Mouse (Mus musculus) common myeloid progenitor, adult 5-6 weeks (primary cell): ENCODE measurements at regions not wholly inside any gene's neighbourhood (a gene's known extent, or its start where the extent isn't known, plus 50 kb on each side); places are given as distances from the start of the nearest gene placed in this dataset.

Source experiments
- ATAC-seq: replicated peaks from 2 replicates; pipeline ENCODE4 v1.8.0; 2016; ENCODE audit warnings: low read depth, mild to moderate bottlenecking, moderate TSS enrichment, inconsistent platforms; ENCODE audit not compliant: poor library complexity, severe bottlenecking

DNA sequence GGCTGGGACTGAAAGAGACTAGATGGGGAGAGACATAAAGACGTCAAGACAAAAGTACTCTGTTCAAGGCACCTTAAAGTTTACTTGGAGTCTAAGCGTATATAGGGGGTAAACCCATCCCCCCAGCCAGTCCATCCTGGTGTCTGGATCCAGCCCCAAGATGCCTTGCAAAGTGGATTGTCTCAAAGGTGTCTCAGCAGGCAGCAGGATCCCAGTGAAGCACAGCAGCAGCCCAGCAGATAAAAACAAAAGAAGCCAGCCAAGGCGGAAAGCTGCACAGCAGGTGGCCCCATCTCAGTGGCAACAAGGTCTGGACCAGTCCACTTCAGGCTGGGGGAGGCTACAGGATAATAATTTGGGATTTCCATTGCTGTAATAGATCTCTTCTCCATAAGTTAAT lies 72.0 kb upstream of the Col5a2 start:
- no peak for ATAC-seq

DNA sequence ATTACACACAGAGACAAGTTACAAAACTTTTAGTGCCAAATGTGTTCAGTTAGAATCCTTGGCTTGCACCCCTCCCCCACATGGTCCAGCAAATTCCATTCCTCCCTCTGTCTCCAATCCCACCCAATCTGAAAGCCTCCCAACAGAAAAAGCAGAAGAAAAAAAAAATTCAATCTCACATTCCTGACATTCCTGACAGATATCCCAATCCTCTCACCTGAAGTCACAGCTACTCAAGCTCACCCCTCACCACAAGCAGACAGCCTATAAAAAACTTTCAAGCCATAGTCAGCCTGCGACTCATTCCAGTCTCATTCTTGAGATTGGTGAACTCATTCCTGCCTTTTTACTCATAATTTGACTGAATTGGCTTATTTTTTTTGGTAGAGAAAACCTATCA lies 77.4 kb upstream of the Col5a2 start:
- ATAC-seq: no peak

DNA sequence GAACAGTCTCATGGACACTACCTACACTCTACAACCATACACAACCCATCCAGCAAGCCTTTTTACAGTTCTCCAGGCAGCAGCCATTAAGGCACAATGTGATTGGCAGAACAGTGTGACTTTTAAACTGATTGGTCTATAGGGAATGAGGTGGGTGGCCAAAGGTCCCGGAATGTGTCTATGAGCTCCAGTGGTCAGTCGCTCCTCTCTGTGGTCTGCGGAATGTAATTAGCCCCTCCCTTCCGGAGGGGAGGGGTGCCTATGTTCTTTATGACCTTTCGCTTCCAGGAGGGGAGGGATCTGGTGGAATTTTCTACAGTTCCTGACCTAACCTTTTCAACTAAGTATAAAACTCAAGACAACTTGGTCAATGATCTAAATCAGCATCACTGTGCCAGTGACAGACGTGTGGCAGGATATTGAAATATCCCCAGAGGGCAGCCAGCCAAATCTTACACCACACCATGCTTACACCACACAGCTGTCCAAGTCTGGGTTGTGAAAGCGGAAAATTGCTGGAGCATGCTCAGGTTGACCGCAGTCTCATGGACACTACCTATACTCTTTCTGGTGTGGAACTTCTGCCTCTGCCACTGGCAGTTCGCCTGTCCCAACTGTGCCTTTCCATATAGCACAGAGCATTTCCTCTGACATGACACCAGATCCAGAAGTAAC lies 84.4 kb upstream of the Col5a2 start:
- ATAC-seq: no peak

DNA sequence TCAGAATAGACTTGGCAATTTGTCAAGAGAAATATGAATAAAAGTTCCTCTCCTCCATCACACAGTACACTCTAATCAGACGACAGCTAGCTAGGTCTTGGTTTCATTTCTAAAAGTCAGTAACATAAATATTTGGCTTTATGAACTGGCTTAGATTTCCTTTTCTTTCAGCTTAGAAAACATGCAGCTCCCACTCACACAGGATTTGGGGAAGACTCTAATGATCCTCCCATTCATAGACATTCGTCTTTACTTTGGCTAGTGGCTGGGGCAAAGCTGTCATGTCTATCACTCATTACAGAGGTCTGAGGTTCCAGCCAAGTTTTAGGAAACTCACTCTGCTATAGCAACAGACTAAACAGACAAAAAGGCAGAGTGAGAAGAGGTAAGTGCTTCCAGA lies 94.2 kb upstream of the Col5a2 start:
- no peak for ATAC-seq

DNA sequence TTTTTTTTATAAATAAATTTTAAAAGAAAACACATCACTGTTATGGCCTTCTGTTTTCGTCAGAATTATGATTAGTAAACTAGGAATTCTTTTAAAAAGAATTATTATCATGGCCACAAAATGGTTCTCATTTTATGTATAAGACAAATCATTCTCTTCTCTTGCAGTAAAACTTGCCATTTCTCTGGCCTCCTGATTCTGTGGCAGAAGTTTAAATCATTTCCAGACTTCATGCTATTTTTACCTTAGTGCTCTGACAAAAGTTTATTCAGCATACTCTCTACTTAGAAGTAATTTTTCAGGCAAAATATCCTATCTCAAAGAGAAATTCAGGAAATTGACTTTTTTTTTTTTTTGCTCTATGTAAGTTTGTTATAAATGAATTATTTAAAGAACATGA lies 96.3 kb upstream of the Col5a2 start:
- ATAC-seq: no peak

DNA sequence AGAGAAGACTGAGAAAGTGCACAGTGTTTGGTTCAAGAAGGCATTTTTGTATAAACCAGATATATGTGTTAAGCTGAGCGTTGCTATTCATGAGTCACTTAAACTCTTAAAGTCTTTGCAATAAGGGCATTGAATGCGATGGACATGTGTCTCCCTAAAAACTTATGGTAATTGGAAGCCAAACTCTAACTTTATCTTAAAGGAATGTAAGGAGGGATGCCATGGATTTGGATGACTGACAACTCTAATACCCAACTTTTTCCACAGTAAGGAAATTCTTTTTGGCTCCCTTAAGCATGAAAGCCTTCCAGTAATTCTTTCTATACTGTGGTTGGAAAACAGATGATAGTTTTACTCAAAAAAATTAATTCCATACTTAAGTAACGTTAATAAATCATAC lies 96.9 kb upstream of the Col5a2 start:
- no peak for ATAC-seq

DNA sequence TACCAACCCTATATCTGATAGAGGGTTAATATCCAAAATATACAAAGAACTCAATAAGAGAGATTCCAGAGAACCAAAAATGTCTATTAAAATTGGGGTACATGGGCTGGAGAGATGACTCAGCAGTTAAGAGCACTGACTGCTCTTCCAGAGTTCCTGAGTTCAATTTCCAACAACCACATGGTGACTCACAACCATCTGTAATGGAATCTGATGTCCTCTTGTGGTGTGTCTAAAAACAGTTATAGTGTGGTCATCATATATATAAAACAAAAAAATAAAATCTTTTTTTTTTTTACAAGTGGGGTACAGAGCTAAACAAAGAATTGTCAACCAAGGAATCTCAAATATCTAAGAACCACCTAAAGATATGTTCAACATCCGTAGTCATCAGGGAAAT lies 102.5 kb upstream of the Col5a2 start:
- ATAC-seq: no peak

DNA sequence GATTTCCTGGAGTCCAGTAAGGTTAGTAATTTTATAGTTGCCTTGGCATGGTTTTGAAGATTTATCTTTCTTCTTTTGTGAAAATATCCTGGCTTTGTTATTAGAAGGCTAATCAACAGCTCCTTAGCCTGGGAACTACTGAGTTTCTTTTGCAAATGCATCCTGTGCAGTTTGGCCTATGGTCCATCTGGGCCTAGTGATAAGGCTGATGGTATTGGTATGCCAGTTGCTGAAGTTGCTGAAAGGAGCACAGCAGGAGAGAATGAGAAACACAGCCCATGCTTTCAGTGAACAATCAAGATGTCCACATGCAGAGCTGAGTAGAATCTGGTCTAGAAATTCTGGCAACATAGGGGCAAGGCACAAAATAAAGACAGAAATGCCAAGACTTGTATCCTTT lies 105.2 kb upstream of the Col5a2 start:
- ATAC-seq: no peak

DNA sequence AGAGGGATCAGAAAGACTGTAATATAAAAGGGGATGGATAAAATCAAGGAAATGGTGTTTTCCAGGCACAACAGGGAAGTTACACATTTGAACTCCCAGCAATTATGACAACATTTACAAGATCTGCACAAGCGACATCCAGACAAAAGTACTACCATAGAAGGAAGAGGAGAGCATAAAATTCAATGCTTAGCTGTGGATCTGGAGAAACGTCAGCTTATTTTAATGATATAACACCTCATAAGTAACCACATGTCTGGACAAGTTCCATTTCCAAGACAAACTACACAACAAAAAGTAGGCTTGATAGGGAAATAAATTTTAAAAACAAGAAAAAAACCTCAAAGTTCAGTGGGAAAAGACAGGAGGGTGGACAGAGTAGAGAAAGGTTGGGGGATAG lies 115.9 kb upstream of the Col5a2 start:
- ATAC-seq: no peak

DNA sequence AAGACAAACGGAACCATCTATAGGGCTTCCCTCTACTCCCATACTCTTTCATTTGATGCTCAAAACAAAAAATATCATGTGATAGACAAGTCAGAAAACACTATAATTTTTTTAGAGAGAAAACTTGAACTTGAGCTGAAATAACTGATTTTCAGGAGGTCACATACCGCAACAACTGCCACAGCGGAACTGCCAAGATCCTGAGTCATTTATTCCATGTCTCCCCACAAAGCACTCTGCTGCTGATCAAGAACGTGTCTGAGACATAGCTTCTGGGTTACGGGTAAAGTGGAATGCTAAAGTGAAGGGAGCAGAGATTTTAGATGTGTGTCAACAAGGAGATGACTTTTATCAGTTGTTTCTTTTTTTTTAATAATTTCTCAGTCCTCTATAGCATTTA lies 122.8 kb upstream of the Col5a2 start:
- no peak for ATAC-seq

DNA sequence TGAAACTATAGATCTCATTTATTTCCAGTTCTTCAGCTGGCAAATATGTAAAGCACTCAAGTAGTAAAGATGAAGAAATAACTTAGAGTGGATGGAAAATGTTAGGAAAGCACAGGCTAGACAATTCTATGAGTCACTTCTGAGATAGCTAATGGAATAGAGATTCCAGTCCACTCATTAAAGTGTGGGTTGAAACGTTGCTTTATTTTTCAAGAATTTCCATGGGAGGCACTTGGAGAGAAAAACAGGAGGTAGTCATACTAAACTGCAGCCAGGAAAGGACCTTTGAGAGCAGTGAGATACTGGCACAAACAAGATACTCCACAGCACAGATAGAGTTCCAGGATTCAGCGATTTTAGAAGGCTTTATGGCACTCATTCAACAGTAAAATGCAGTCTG lies 123.7 kb upstream of the Col5a2 start:
- ATAC-seq: no peak

DNA sequence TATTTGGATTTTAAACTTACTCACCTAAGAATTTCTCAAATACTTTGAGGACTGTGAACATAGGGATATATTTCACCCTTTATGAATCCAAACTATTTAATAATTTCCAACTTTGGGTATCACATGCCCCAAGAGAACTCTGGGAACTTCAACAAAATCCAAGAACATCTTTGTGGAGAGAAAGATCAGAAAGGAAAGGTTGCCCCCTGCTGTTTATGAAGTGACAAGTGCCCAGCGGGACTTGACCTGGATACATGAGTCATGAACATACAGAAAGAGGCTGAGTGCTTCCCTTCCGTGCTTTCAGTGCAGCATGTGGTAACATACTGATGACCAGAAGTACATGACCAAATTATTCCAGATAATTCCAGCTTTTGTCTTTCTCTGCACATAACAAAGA lies 124.8 kb upstream of the Col5a2 start:
- ATAC-seq: no peak

DNA sequence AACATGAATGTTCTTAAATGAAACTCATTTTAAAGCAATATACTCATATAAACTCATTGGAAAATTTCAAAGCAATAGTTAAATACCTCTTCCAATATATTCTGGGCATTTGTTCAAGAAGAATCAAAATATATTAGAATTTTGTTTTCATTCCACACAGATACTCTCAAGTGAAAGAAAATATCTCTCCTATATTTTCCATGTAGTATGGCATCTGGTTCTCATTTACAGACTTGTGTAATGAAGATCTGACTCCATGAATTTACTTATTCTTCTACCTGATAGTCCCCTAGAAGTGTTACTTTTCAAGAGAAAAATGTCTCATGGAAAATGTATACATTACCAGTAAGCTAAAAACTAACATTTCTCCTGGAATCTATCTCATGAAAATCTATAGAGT lies 144.2 kb upstream of the Col5a2 start:
- no peak for ATAC-seq

DNA sequence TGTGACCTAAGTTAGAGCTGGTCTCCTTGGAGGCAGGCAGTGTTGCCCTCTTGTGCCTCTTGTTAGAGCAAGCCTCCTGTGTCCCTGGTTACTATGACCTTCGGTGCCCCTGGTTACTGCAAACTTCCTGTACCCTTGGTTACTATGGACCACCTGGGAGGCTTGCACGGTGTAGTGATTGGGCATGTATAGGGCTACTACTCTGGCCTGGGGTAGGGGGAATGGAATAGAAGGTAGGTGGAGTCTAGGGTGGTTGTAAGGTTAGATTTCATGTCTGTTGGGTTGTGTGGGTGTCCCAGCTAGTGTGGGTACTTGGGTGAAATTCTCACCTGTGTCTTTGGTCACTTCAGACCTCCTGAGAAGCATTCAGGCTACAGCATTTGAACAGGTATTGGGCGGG lies 141.7 kb upstream of the Wdr75 start:
- no peak for ATAC-seq

DNA sequence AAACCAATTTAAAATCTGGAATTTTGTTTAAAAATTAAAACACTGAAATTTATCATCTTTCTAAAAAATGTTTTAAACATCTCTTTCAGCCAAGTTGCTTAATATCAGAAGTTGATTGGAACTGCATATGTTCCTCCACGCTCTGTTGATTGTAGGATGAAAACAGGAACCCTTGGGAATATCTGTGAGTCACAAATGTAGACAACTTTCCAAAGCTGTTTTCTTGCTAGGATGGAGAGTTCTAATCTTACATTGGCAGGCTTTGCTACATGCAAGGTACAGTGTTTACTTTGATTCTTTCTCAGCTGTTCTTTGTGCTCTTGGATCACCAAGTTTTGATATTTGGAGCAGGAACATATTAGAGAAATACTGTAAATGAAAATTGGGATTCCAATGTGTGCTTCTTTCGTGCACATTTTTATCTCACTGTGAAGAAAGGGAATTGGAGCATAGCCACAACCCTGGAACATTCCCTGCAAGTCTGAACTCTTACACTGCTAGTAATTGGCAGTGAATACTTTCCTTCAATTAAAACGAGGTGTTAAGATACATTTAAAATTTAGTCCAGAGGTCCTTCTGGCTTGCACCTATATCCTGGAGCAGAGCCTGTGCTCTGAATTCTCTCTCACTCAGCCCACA lies 131.0 kb upstream of the Wdr75 start:
- ATAC-seq: no peak

DNA sequence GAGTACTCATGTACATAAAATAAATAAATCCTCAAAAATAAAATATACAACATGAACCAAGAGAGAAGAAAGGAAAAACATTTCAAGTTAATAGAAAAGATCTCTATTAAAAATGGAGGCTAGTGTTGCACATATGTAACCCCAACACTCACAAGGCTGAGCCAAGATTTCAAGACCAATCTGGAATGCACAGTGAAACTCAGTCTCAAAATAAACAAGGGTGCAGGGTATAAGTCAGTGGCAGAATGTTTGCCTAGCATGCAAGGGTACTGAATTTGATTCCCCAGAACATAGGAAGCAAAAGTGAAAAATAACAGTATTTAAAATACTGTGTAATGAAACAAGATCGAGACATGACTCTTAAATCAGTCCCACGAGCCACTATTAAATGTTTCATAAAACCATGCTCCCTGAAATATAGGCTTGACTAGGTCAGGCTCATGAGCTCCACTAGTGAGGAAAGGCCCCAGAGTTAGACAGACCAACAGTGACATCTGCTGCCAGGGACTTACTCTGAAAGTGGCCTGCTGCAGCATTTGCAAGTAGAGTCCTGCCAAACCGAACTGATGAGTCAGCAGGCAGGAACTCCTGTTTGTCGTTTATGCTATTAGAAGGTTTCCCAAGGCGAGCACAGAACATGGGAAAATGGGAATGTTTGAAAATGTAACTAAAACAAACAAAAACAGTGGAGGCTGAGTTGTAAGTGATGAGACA lies 122.4 kb upstream of the Wdr75 start:
- 0 out of 2 replicates have a peak, but pooled peaks have one; percentile 47 for ATAC-seq

DNA sequence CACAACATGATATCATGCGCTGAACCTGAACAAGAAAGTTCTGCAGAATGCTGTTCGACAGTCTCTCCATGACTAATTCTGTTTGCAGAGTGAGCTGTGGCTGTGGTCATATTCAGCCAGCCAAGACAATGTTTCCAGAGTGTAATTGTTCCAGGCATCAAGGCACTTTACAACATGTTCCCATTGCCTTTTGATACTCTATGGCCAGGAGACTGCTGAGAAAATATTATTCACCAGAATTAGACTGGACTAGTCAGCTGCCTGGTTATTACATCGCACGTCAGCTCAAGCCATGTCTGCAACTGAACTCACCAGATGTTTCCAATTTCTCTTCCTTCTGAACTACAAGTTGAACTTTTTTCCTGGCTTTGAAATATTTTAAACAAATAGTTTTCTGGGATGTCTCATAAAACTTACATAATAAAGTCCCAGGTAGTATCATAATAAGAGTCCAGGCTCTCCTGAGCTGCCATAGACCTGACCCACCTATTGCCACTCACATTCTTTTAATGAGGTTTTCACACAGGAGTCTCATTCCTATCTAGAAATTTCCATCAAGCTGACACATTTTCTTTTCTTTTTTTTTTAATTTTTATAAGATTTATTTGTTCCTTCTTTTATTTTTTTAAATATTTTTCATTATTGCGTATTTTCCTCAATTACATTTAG lies 119.1 kb upstream of the Wdr75 start:
- ATAC-seq: no peak

DNA sequence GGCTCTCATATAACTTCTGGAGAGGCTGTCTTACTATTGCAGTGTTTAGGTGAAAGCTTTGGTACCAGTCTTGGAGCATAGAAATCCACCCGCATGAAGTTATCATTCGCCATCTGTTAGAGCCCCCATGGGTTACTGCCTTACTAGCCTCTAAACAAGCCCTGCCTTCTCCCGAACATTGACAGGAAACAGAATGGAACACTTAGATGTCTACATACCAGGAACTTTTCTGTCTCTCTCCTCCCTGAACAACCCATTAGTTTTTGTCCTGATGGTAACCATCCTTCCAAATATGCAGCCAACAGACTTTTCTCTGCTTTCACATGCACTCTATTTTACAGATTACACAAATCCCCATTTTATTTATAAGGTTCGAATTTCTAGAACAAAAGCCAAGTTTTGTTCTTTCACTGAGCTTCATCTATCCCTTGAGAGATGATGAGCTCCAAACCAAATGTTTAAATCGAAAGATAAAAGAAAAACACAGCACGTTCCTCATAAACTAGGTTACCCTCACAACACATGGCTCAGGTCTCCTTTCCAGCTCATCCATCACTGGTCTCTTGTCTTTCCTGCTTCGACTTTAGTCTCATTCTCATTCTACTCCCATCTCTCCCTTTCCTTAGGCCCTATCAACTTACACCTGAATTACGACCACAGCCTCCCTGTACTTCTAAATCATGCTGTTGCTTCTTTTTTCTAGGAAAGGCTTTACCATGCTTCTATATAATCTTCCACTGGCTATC lies 114.8 kb upstream of the Wdr75 start:
- ATAC-seq: no peak

DNA sequence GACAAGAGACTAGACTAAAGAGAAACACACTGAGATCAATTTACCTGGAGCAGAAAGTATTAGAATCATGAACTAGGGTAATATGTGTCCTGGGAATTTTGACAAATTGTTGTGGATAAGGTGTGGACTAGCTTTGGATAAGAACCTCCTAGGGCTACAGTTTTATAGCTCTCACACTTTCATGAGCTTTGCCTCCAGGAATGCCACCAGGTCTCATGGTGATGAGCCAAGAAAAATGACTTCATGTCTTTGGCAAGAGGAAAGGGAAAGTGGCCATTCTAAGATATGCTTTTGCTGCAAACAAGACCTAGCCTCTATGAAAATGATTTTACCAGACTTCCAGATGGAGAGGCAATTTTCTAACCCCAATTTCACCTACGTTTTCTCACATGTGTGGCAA lies 94.1 kb upstream of the Wdr75 start:
- no peak for ATAC-seq

DNA sequence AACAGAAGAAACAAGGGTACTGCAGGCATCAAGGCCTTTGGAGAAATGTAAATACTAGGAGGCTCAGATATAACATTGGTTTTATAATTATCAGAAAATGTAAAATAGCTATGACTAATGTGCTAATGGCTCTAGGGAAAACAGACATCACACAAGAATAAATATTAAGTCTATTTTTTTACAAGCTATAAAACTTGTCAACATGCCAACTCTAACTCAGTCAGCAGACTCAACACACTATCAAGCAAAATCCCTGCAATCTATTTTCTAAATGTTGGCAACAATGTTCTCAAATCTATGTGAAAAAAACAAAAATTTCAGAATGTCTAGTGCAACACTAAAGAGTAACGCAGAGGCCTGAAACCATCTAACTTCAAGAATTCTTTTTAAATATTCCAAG lies 93.5 kb upstream of the Wdr75 start:
- no peak for ATAC-seq
